Mouse (Mus musculus): ENCODE measurements at regions not wholly inside any gene's neighbourhood (a gene's known extent, or its start where the extent isn't known, plus 50 kb on each side); places are given as distances from the start of the nearest gene placed in this dataset.

GRCm38 (mm10) chr9:50136636-50136985 is 208.2 kb downstream of the Rpl10-ps3 start:
- DNase-seq, result no peak

GRCm38 (mm10) chr9:50135939-50136635 is 208.7 kb downstream of the Rpl10-ps3 start:
- no peak for DNase-seq

GRCm38 (mm10) chr9:50124241-50124640 is 220.5 kb downstream of the Rpl10-ps3 start:
- no peak for DNase-seq

- peak; percentile 23 for DNase-seq
These were observed 223.8 kb downstream of the Rpl10-ps3 start for GRCm38 (mm10) chr9:50120820-50121599.

DNA sequence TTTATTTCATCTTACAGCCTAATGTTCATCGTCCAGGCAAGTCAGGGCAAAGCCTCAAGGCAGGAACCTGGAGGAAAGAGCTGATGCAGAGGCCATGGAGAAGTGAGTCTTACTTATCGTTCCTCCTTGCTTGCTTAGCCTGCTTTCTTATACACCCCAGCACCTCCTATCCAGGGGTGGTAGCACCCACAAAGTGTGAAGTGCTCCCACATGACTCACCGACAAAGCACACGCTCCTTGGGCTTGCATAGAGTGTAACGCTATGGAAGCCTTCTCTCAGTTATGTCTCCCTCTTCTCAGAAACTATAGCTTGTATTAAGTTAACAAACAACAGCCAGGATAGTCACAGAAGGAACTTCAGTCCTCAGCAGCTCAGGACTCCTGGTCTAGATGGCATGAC is 225.4 kb downstream of the Rpl10-ps3 start:
- no peak for DNase-seq

- no peak for DNase-seq
These were observed 226.2 kb downstream of the Rpl10-ps3 start for GRCm38 (mm10) chr9:50118578-50118977.

DNA sequence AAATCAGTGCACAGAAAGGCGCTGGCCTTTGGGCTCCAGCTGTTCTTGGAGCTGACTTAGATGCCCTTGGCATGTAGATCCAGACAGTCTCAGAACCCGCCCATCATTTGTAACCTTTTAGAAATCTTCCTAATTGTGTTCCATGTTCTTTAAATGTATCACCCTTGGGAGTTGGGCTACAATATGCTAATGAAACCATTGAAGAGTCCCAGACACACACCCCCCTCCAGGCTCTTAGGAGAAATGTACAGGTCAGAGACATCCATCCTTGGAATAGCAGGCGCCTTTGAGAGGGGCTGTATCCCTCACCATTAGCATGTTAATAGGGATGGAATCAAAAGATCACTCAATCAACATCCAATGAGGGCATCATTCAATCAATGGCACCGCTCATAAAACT is 238.2 kb downstream of the Rpl10-ps3 start:
- no peak for DNase-seq

DNA sequence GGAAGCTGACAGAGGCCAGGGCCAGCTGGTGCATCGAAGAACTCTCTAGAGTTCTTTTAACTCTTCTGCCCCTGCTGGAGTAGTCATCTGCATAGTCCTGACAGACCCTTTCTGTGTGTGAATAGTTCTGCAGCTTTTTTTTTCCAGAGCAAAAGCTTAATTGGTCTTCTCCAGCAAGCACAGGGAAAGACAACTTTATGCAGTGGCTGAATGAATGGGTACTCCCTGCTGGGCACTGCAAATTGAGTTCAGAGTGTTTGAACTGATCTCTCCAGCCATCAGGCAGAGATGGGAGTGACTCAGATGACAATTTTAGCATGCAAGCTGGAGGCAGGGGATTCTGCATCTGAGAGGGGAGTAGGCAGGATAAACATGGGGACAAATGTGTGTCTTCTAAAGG is 242.0 kb downstream of the Rpl10-ps3 start:
- DNase-seq, result no peak

DNA sequence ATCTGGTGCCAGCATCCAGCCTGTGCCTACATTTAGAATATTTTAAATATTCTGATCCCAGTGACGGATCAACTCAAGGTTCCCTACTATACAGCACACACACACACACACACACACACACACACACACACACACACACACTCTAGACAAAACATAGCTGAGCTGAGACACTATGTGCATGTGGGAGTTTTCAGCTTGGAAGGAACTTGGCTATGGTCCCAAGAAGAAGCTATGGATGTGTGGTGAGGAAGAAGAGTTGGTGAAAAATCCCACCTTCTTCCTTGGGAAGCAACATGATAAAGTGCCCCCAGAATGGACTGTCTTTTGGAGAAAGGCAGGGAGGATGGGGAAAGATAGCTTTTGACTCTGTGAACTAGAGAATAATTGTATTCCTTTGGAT is 243.7 kb downstream of the Rpl10-ps3 start:
- DNase-seq, result no peak

- DNase-seq, result no peak
These were observed 253.8 kb downstream of the Rpl10-ps3 start for GRCm38 (mm10) chr9:50090968-50091367.

- no peak for DNase-seq
These were observed 254.9 kb downstream of the Rpl10-ps3 start for GRCm38 (mm10) chr9:50089916-50090315.

- no peak for DNase-seq
These were observed 264.6 kb downstream of the Rpl10-ps3 start for GRCm38 (mm10) chr9:50080205-50080604.

DNA sequence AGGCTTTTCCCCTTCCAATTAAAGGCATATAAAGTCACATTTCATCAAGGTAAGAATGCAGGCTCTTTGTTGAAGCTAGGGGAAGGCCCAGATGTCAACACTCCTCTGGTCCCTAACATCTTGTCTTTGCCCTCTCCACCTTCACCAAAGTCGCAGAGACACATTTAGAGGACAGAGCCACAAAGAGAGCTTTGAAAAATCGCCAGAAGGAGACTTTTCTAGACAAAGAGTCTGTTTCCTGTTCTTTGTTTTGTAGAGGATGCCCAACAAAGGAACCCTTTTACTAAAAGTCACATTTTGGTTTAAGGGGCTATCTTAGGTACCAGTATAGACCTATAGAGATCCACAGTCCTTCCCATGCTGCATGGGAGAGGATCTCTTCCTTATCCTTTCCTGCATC is 269.9 kb upstream of the Ncam1 start:
- no peak for DNase-seq

DNA sequence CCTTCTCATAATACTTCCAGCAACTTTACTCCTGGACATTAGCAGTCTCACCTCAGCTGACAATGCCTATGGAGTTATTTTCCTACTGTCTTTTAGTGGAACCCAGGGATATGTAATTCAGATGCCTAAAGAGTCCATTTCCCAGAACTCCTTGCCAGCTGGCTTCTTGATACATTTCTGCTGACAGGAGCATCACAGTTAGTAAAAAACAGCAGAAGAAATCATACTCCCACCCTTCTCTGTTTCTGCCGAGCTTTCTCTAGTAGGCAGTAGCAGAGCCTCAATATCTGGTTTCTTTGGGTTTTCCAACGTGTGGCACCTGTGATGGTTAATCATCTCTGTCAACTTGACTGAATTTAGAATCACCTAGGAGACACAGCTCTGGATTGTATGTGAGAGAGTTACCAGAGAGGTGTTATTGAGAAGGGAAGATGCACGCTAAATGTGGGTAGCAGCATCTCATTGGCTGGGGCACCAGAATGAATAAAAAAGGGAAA is 269.1 kb upstream of the Ncam1 start:
- DNase-seq, result no peak

- peak; percentile 3 for DNase-seq
These were observed 265.9 kb upstream of the Ncam1 start for GRCm38 (mm10) chr9:50064505-50065229.

- peak; percentile 16 for DNase-seq
These were observed 239.5 kb upstream of the Ncam1 start for GRCm38 (mm10) chr9:50038231-50038630.

GRCm38 (mm10) chr9:50032322-50033158 is 233.8 kb upstream of the Ncam1 start:
- DNase-seq, result no peak

DNA sequence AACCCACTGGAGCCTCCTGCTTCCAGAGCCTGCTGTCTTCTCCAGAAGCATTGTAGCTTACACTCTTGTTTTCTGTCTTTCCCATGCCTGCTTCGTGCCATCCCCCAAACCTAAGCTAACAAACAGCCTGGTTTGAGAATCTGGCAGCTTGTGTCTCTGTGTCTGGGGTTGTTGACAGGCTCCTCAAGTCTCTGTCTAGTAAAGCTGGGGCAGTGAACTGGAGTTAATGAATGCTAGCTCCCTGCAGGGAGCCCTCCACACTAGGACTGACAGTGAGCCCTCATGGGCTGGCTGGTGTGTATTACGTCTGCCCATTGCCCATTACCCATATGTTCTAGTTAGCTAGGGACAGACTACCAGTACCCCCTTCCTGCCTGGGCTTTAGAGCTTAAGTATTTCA is 232.6 kb upstream of the Ncam1 start:
- DNase-seq, result no peak

DNA sequence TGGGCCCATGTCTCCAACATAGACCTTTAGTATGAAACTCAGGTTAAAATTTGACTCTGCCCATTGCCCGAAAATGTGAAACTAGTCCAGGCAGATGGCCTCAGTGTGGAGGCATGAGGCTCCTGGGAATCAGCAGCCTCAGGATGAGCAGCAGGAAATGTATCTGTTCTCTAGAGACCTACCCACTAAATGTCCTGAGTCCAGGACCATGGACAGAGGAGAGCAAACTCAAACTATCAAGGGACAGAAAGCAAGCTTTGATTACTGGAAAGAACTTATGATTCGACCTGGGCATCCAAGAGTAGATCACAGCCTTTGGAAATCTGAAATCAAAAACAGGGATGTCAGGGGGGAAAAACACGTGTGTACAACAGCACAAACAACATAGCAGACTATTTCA is 230.3 kb upstream of the Ncam1 start:
- peak; percentile 50 for DNase-seq

DNA sequence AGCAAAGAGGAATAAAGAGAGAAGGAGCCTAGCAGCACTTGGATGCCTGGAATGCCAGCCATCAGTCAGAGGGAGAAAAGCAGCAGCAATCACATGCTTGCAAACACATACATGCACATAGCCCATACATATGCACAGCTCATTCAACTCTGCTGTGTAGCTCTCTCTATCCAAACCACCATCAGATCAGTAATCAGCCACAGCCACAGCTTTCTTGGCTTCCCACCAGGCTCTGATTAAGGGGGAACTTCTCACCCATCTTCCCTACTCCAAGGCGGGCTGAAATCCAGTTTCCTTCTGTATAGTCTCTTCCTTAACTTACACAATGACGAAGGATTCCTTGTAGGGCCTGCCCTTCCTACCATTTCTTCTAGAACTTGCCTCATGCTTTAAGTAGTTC is 229.8 kb upstream of the Ncam1 start:
- DNase-seq, result no peak

GRCm38 (mm10) chr9:50024820-50025219 is 226.1 kb upstream of the Ncam1 start:
- DNase-seq, result no peak

DNA sequence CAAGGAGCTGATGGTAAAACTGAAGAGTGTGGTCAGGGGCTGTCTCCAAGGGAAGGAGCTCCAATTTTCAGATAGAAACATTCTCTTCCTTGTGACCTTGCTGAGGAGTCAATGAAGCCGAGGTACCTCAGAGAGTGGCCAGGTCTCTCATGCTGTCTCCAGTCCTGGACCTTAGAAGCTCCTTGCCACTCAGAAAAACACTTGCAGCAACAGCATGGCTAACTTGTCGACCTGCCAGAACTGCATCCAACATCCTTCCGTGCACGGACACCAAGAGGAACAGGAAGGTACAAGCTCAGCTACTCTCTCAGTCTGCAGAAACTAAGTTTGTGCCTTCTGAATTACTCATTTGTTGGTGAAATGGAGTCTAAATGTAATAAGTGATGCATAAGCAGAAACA is 214.9 kb upstream of the Ncam1 start:
- DNase-seq, result no peak
